In genomic region chr6:42364607-42365006, GRCm38 (mm10) we compare ENCODE assay signal across 23 mouse cellular contexts. TPM values are rescaled to one million over a fixed set of nuclear protein-coding genes. Genes with fewer than 3 reads are reported as not detected.
"Had no signal": no experiment of that assay in that cellular context is flagged by ENCODE, and none has a peak within 500 bp of the region (broad histone marks: within the 10 kb centered on the region; RNA-seq: fewer than 3 reads in every experiment).

No protein-coding gene starts in this region.

- DNase-seq: retina, postnatal 1 day; right cerebral cortex, adult 18-20 months; right cerebral cortex, postnatal 14 days; right cerebral cortex, postnatal 25 days; right cerebral cortex, postnatal 4 days; spleen, adult 18-20 months; thymus, adult 18-20 months; thymus, adult 2 months; thymus, postnatal 14 days; thymus, postnatal 25 days; thymus, postnatal 36 days; thymus, postnatal 4 days had no signal

- H3K4me2 ChIP-seq: neural tube, embryonic 13.5 days; neural tube, embryonic 15.5 days; stomach, embryonic 15.5 days had no signal

- H3K27me3 ChIP-seq: neural tube, embryonic 13.5 days; neural tube, embryonic 15.5 days; stomach, embryonic 15.5 days had no signal

- H3K9me3 ChIP-seq: neural tube, embryonic 13.5 days; neural tube, embryonic 15.5 days; stomach, embryonic 15.5 days had no signal

- H3K4me3 ChIP-seq: neural tube, embryonic 13.5 days; neural tube, embryonic 15.5 days; stomach, embryonic 15.5 days had no signal

- H3K4me1 ChIP-seq: neural tube, embryonic 13.5 days; stomach, embryonic 15.5 days had no signal

RNA-seq across cellular contexts. Expression of gene Tas2r143, which starts 35.4 kb away (rescaled TPM):
- polyA plus RNA-seq: neural tube, embryonic 13.5 days; neural tube, embryonic 14.5 days; neural tube, embryonic 15.5 days; small intestine, adult 2 months; stomach, embryonic 14.5 days; stomach, embryonic 15.5 days; stomach, embryonic 16.5 days; stomach, postnatal 0 days; testis, adult 2 months; thymus, postnatal 0 days had no signal

RNA-seq across cellular contexts. Expression of gene Fam131b, which starts 40.2 kb away (rescaled TPM):
- total RNA-seq: neutrophil, adult 5-6 weeks had no signal

RNA-seq across cellular contexts. Expression of gene Tas2r135, which starts 40.6 kb away (rescaled TPM):
- polyA plus RNA-seq: neural tube, embryonic 13.5 days; neural tube, embryonic 14.5 days; neural tube, embryonic 15.5 days; small intestine, adult 2 months; stomach, embryonic 14.5 days; stomach, embryonic 15.5 days; stomach, embryonic 16.5 days; stomach, postnatal 0 days; testis, adult 2 months; thymus, adult 2 months; thymus, postnatal 0 days had no signal
